Mouse (Mus musculus) kidney, adult 11 months (tissue): ENCODE measurements around the gene Gm20388.
A peak's percentile ranks its signal among the peaks of the same experiment; 100 is the strongest.

Experiments
- DNase-seq: peaks from one replicate; pipeline ENCODE4 v3.0.0; 2022

Gm20388 gene

GRCm38 (mm10) chr8:120428492-120428891 lies 517.9 kb downstream of the Gm20388 start:
- no peak for DNase-seq

- no peak for DNase-seq
These were observed 518.5 kb downstream of the Gm20388 start for GRCm38 (mm10) chr8:120429116-120429515.

- DNase-seq, result no peak
These were observed 520.4 kb downstream of the Gm20388 start for GRCm38 (mm10) chr8:120431042-120431441.

GRCm38 (mm10) chr8:120432438-120432837 lies 521.8 kb downstream of the Gm20388 start:
- DNase-seq, result no peak

GRCm38 (mm10) chr8:120433143-120433542 lies 522.5 kb downstream of the Gm20388 start:
- no peak for DNase-seq

- no peak for DNase-seq
These were observed 523.1 kb downstream of the Gm20388 start for GRCm38 (mm10) chr8:120433734-120434133.

GRCm38 (mm10) chr8:120435781-120436180 lies 525.1 kb downstream of the Gm20388 start:
- no peak for DNase-seq

DNA sequence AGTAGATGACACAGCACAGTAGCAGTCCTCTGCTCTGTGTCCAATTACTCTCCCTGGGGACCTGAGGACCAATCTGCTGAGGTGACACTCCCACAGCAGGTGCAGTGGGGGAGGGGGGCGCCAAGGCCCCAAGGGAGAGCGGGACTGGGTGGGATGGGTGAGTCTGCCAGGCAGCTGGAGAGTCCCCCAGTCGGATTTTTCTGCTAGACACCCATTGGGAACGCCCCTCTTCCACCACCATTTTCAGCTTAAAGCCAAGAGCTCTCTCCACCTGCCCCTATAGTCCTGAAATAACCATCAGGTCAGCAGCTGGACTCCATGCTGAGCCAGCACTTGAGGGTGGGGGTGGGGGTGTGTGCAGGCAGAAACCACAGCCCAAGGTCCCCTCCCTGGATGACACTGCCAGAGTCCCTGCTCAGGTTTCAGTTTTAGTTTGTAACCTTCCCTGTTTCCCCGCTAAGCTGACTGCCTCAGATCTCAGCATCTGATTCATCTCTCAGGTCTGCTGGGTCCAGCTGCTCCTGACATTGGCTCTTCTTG lies 525.9 kb downstream of the Gm20388 start:
- DNase-seq, result no peak

DNA sequence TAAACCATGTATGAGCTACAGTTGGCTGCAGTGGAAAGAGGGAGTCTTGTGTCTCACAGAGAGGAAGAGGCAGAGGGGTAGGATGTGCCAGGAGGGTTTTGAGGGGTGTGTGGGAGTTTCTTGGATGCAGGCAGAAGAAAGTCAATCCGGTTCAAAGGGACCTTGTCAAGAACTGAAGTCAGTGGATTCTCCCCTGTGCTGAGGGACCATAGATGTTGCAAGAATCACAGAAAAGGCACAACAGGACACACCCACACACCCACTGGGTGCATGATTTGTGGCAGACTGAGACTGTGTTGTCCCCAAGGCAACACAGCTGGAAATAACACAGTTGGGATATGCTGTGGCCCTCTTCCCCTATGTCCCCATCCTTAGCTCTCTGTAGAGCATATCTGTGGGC lies 526.6 kb downstream of the Gm20388 start:
- DNase-seq, result no peak

DNA sequence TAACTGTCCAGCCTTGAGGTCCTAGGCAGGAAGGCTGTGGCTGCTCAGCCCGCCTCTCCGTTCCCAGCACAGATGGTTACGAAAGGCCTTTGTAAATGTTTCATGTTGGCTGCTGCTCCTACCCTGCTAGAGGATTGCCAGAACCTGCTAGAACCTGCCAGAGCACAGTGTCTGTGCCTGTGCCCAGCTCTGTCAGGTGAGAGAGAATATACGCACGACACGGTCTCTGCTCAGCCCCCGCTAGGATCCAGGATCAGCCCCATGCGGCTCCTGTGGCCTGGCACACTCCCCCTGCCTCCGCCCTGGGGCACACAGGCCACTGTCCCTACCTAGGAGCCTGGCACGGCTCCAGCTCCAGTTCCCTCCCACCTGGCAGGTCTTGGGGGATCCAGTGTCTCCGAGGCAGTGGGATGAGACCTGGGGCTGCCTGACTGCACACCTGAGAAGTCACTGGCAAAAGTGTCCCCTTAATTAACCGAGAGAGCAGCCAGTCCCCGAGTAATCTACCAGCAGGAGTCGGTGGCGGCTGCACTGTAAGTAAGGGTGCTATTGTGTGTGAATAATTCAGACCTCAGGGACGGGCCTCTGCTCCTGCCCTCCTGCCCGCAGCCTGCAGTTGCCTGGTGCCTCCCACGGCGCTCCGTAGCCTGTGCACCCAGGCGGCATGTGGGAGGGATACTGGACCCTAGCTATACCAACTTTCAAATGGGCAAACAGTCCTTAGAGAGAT lies 527.2 kb downstream of the Gm20388 start:
- peak; percentile 77 for DNase-seq

DNA sequence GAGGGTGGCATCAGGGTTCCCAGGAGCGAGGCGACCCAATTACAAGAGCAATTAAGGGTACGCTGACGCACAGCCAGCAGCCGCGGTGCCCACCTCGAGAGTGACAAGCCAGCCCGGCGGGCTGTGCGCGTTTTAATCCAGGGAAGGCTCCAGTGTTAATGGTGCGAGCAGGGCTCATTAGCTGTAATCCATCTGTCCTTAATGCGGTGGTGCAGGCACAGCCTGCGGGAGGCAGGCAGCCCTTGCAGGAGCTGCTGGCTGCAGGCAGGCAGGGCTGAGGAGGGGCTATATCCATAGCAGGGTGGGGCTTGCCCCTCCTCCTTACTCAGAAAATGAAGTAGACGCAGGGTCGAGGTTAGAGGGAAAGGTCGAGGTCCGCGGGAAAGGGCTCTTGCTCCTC lies 528.7 kb downstream of the Gm20388 start:
- DNase-seq, result no peak

DNA sequence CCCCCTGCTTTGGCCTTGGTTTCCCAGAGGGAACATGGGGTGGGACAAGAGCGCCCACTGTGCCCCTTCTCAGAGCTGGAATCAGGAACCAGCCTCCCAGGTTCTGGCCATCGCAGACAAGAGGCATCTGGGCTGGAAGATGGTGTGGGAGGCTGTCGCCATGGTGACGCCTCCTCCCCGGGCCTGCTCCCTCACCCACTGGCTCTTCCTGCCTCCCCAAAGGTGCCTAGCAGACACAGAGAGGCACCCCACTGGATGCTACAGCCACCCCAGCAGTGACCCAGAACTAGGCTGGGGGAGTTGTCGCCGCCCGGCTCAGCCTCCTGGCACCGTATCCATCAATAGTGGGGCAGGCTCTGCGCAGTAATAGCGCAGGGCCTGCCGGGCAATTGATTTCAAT lies 530.1 kb downstream of the Gm20388 start:
- no peak for DNase-seq

DNA sequence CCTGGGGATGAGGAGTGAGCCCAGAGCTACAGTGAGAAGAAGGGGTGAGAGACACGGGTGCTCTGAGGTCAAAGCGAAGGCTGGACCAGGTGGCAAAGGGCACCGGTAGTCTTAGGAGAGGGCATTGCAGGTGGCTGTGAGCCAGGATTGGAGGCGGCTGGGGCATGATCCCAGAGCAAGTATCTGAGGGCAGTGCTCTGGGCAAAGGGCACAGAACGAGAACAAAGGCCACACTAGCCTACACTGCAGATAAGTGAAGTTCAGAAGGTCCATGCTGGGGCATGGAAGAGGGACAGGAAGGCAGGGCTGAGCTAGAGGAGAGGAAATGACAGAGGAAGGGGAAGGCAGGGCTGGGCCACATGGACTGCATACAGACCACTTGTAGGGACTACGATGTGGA lies 531.0 kb downstream of the Gm20388 start:
- DNase-seq, result peak; percentile 74

GRCm38 (mm10) chr8:120442306-120443003 lies 531.8 kb downstream of the Gm20388 start:
- DNase-seq, result peak; percentile 66

GRCm38 (mm10) chr8:120445249-120445648 lies 534.6 kb downstream of the Gm20388 start:
- no peak for DNase-seq

- no peak for DNase-seq
These were observed 537.5 kb downstream of the Gm20388 start for GRCm38 (mm10) chr8:120448131-120448530.

DNA sequence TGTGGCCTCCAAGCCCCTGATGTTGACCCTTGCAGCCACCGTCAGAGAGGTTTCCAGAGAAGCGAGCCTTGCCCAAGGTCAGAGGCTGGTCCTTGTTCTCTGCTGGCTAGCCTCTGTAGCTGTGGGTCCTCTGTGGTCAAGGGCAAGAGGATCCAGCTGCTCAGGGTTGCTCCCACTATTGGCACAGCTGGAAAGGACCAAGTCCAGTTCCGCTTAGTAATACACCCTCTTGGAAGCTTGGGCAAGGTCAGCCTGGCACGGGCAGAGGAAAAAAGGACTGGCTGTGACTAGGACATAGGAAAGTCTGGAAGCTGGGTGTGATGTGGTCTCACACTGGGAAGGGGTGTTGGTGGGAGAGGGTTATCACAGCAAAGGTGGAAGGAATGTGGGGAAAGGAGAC lies 538.5 kb downstream of the Gm20388 start:
- no peak for DNase-seq

- DNase-seq, result no peak
These were observed 539.0 kb downstream of the Gm20388 start for GRCm38 (mm10) chr8:120449608-120450031.

GRCm38 (mm10) chr8:120452111-120452510 lies 541.5 kb downstream of the Gm20388 start:
- no peak for DNase-seq

DNA sequence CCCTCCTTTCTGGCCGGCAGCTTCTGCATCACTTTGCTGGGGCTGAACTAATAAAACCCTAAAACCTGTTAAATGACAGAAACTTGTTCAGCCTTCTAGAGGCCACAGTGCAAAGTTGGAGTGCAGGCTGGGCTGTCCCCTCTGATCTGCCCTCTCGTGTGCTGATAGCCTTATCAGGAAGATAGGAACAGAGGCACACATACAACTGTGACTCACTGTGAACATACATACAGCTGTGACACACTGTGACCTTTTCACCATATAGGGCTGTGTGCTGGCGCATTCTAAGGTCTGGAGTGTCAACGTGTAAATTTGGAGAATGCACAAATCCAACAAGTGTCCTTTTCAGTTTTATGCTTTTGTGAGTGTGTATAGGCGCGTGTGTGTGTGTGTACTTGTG lies 543.8 kb downstream of the Gm20388 start:
- no peak for DNase-seq

DNA sequence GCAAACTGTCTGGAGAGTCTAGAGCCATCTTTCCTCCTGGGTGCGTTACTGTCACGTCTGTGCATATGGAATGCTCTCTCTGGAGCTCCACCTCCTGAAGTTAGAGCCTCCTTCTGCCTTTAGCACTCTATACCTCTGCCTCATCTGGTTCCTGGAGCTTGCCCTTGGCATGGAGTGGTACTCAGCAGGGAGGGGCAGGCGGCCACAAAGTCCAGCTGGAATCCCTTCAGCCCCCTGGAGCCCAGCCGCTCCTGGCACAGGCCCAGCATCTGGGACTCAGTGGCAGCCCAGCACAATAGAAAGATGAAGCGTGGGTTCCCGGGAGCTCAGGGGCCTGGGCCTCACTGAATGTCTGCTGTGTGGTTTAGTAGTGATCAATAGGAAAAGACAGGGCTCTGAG lies 549.7 kb downstream of the Gm20388 start:
- DNase-seq, result peak; percentile 38

DNA sequence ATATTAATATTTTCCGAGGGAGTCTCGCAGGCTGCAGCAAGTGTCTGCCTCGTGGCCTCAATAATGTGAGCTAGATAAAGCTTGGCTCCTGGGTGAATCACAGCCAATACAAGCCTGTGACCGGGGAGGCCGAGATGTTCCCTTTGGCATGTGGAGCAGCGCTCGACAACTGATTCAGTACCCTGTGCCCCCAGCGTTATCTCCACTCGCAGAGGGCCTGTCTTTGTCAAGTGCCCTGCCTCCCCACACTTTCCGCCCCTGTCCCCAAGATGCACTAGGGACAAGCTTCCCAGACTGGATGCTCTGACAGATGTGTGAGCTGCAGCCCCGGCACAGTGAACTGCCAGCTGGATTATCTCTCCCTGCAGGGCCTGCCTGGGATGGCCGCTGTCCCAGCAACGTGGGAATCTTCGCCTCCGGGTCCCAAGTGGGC lies 551.5 kb downstream of the Gm20388 start:
- no peak for DNase-seq

DNA sequence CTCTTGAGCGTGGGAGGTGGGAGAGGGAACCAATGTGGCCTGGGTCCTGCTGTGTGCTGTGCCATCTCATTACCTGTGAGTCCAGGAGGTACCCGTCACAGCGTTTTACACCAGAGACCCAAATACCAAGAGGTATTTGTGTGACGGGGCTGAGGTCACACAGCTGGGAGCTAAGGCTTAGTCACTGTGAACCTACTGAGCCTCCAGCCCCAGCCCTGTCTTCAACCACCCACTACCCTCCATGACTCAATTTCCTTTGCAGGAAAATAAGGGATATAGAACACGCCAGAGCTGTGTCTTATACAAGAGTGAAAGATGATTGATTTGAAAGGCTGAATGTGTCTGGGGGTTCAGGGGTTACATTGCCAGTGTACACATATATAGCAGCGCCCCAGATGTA lies 552.0 kb downstream of the Gm20388 start:
- no peak for DNase-seq

- DNase-seq, result no peak
These were observed 553.4 kb downstream of the Gm20388 start for GRCm38 (mm10) chr8:120463918-120464584.
